8 mouse cellular contexts compared by ENCODE assay signal in the genomic region with DNA sequence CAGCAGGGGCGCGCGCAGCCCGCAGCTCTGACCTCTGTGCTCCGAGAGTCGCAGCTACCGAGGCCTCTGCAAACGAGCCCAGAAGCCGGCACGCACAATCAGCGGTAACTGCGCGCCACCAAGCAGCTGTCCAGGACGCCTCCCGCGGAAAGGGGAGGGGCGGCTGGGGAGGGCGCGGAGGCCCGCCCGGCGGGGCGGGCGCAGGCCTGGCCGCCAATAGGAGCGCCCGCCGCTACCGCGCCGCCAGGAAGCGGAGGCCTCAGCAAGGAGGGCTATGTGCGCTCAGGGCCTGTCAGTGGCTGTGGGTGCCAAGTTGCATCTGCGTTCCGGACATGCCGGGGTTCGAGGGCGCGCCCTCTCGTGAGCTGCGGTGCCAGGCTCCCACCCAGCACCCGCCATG.
DNase-seq lines count a peak whose midpoint lies in the region; ATAC-seq and TF ChIP-seq lines count a peak whose summit lies in the region.
"Not testable (repeated sequence)": the region's sequence is repeated elsewhere in the genome, so short reads cannot be mapped to it uniquely, and the experiment has no call there.

No protein-coding gene starts in this region.

- H3K4me1 ChIP-seq in embryonic facial prominence, embryonic 13.5 days; hindbrain, postnatal 0 days (ENCODE audit: insufficient read depth, low read length): not testable (repeated sequence)

- DNase-seq in adrenal gland, adult (ENCODE audit: inconsistent age in 2 of 2, low spot score in 1 of 2) = peak; percentile 50 to 75
- peak; percentile 3 for DNase-seq in heart, adult 8-10 months (ENCODE audit: low spot score)
- DNase-seq in hindbrain, postnatal 0 days (ENCODE audit: low spot score) = peak; percentile 50
- peak; percentile 1 to 5 for DNase-seq in left cerebral cortex, postnatal 25 days (ENCODE audit: low spot score in 2 of 2)
- DNase-seq in lung, postnatal 10 days = peak; percentile 32
- DNase-seq in ovary, postnatal 10 days (ENCODE audit: low spot score) = peak; percentile 2
- peak; percentile 12 to 14 for DNase-seq in urinary bladder, adult 18-20 months (ENCODE audit: low spot score in 2 of 2)

- H3K36me3 ChIP-seq in embryonic facial prominence, embryonic 13.5 days; hindbrain, postnatal 0 days (ENCODE audit: insufficient read depth, low read length): not testable (repeated sequence)

- ATAC-seq in embryonic facial prominence, embryonic 13.5 days (ENCODE audit: insufficient number of reproducible peaks, insufficient read depth, low FRiP score, low TSS enrichment, low read depth) = peak; percentile 62; the same call in 1 of the 2 replicates
- ATAC-seq in hindbrain, postnatal 0 days = peak; percentile 79

- 1% methylated on average over 37 of the region's 42 CpGs for whole genome bisulfite sequencing in embryonic facial prominence, embryonic 13.5 days
- 1% methylated on average over 33 of the region's 42 CpGs for WGBS in hindbrain, postnatal 0 days

- intact Hi-C loops in left cerebral cortex, postnatal 25 days (cut with DNase I) = not testable (repeated sequence)

- TF ChIP-seq CTCF in hindbrain, postnatal 0 days (IDR thresholded peaks at IDR 0.05; ENCODE audit: low read depth) = not testable (repeated sequence)

- not testable (repeated sequence) for H3K9me3 ChIP-seq in embryonic facial prominence, embryonic 13.5 days; hindbrain, postnatal 0 days (ENCODE audit: low read length)

- H3K27ac ChIP-seq in embryonic facial prominence, embryonic 13.5 days; hindbrain, postnatal 0 days: not testable (repeated sequence)

- H3K9ac ChIP-seq in embryonic facial prominence, embryonic 13.5 days = peak overlapping the region; percentile 72
- H3K9ac ChIP-seq in hindbrain, postnatal 0 days (replicated peaks; ENCODE audit: low read length) = not testable (repeated sequence)

- peak overlapping the region; percentile 54 for H3K4me3 ChIP-seq in embryonic facial prominence, embryonic 13.5 days
- H3K4me3 ChIP-seq in hindbrain, postnatal 0 days (ENCODE audit: low read length) = peak overlapping the region; percentile 33

- H3K4me2 ChIP-seq in embryonic facial prominence, embryonic 13.5 days = peak overlapping the region; percentile 57
- H3K4me2 ChIP-seq in hindbrain, postnatal 0 days (ENCODE audit: low read depth, low read length) = peak overlapping the region; percentile 28; the same call in 1 of the 2 replicates

- H3K27me3 ChIP-seq in embryonic facial prominence, embryonic 13.5 days; hindbrain, postnatal 0 days (ENCODE audit: insufficient read depth, low read length): not testable (repeated sequence)

Comparison
In these comparisons a context has a peak if more than half of its experiments do, and no peak if none do; other contexts are left out.
1. DNase-seq: peak in every context shown above with its lines; median percentile 62 in adrenal gland, adult; 50 in hindbrain, postnatal 0 days; 32 in lung, postnatal 10 days; 13 in urinary bladder, adult 18-20 months; 3 in heart, adult 8-10 months; 3 in left cerebral cortex, postnatal 25 days; 2 in ovary, postnatal 10 days.